Mouse (Mus musculus): ENCODE data around the gene Sfxn5. TPM values are rescaled to one million over a fixed set of nuclear protein-coding genes. Genes with fewer than 3 reads are reported as not detected.

Sfxn5 gene
- polyA plus RNA-seq, 1 experiment from 2014 or later, result 8.7 TPM

- 69% methylated on average over 5 of the region's 5 CpGs for WGBS
- no peak for DNase-seq (ENCODE audit: low spot score)
- Histone ChIP-seq H3K4me3 (no peak overlapping the region), H3K36me3 (no peaks in the 10 kb centered on the region), H3K27me3 (ENCODE audit: low read depth, poor library complexity, severe bottlenecking) (peaks cover 55% of the 10 kb centered on the region), H3K9me3 (replicated peaks) (no peaks in the 10 kb centered on the region), H3K27ac (replicated peaks) (no peak overlapping the region), H3K4me1 (peaks cover 23% of the 10 kb centered on the region)
Observed at GRCm38 (mm10) chr6:85207345-85207744, 125.9 kb downstream of the Sfxn5 start.

DNA sequence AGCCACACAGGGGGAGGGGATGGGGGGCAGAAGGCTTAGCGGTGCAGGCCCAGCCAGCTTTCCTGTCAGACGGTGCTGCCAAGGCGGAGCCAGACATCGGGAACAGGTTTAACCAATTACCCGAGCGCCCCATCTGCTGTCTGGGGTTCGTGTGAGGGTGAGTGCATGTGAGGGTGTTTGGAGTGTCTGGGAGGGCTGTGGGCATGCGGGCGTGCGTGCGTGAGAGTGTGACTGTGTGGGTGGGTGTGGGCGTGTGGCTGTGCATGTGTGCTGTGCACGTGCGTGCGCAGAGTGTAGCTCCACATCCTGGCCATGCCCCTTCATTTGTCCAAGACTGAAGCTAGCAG, 126.3 kb downstream of the Sfxn5 start:
- no peaks in the 10 kb centered on the region for H3K36me3 ChIP-seq
- no peak for DNase-seq (ENCODE audit: low spot score)

DNA sequence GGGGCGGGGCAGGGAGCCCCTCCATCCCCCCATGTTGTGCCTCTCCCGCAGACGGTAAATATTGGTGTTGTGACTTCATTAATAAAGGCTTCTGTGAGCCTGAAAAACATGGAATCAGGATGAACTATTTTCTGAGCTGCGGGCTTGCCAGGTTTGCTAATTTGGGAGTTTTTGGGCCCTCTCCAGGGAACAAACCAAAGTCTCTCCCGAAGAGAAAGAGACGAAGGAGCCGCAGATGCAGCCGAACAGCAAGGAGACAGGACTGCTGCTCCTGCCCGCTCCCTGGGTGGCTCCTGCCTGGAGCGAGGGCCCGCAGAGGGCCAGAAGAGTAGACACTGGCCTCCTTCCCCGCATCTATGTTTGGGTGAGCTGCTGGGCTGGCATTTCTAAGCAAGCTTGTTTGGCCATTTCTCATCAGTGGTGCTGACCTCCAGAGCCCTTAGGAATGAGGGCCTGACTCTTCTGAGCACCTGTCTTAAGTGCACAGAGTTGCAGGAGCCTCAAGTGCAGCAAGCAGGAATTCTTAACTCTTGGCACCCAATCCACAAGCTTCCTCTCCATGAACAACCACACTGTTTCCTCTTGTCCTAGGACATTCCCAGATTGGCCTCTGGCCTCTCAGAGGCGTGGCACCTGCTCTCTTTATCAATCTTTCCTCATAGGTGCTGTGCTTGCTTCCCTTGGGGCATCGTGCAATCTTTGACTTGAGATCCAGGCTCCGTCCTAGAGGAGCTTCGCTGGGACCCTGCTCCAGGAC, 126.9 kb downstream of the Sfxn5 start:
- peaks cover 55% of the 10 kb centered on the region for H3K27me3 ChIP-seq (ENCODE audit: low read depth, poor library complexity, severe bottlenecking)
- no peaks in the 10 kb centered on the region for H3K9me3 ChIP-seq (replicated peaks)
- no peaks in the 10 kb centered on the region for H3K36me3 ChIP-seq
- no peak overlapping the region for H3K27ac ChIP-seq (replicated peaks)
- no peak overlapping the region for H3K4me3 ChIP-seq
- H3K4me1 ChIP-seq, result peaks cover 23% of the 10 kb centered on the region
- no peak for DNase-seq (ENCODE audit: low spot score)
- WGBS, result 29% methylated on average over 16 of the region's 16 CpGs

More for the DNA sequence above, 126.3 kb downstream of the Sfxn5 start:
- Histone ChIP-seq H3K9me3 (replicated peaks) (no peaks in the 10 kb centered on the region), H3K4me1 (peaks cover 23% of the 10 kb centered on the region), H3K4me3 (no peak overlapping the region), H3K27me3 (ENCODE audit: low read depth, poor library complexity, severe bottlenecking) (peaks cover 55% of the 10 kb centered on the region), H3K27ac (replicated peaks) (no peak overlapping the region)
- WGBS, result 52% methylated on average over 15 of the region's 15 CpGs

DNA sequence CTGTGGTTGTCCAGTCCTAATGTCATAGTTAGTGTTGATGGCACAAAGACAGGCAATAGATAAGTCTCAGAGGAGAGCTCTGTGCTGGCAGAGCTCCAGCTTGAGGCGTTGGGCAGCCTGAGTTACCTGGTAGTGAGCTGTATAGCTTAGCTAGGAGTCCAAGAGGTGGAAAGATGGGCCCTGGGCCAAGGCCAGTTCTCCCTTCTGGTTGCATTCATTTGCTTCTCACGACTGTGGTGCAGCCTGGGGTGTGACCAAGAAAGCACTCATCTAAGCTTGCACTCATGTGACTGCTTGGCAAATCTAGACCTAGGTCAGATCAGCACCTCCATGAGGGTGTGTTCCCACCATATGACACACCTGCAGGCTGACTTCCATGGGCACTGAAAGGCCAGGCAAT, 135.3 kb downstream of the Sfxn5 start:
- no peak for DNase-seq (ENCODE audit: low spot score)
- 72% methylated on average over 2 of the region's 2 CpGs for WGBS

GRCm38 (mm10) chr6:85193381-85194318, 139.6 kb downstream of the Sfxn5 start:
- H3K9me3 ChIP-seq (replicated peaks), result no peaks in the 10 kb centered on the region
- peaks cover 31% of the 10 kb centered on the region for H3K4me1 ChIP-seq
- H3K27me3 ChIP-seq (ENCODE audit: low read depth, poor library complexity, severe bottlenecking), result peaks cover 97% of the 10 kb centered on the region
- 3% methylated on average over 29 of the region's 29 CpGs for WGBS
- DNase-seq (ENCODE audit: low spot score), result peak; percentile 46
- H3K36me3 ChIP-seq, result no peaks in the 10 kb centered on the region
- H3K27ac ChIP-seq (replicated peaks), result no peak overlapping the region
- H3K4me3 ChIP-seq, result peak overlapping the region; percentile 9; the same call in 1 of the 2 replicates

More for the DNA sequence above, 135.3 kb downstream of the Sfxn5 start:
- no peak overlapping the region for H3K4me3 ChIP-seq
- no peak overlapping the region for H3K27ac ChIP-seq (replicated peaks)
- H3K4me1 ChIP-seq, result peaks cover 11% of the 10 kb centered on the region
- H3K36me3 ChIP-seq, result no peaks in the 10 kb centered on the region
- H3K9me3 ChIP-seq (replicated peaks), result no peaks in the 10 kb centered on the region
- peaks cover 62% of the 10 kb centered on the region for H3K27me3 ChIP-seq (ENCODE audit: low read depth, poor library complexity, severe bottlenecking)

- no peak overlapping the region for H3K4me3 ChIP-seq
Observed at GRCm38 (mm10) chr6:85191751-85192440, 141.3 kb downstream of the Sfxn5 start.

GRCm38 (mm10) chr6:85190671-85191070, 142.6 kb downstream of the Sfxn5 start:
- peak overlapping the region; percentile 49 for H3K4me3 ChIP-seq
- no peaks in the 10 kb centered on the region for H3K9me3 ChIP-seq (replicated peaks)
- H3K36me3 ChIP-seq, result no peaks in the 10 kb centered on the region
- WGBS, result 0% methylated on average over 13 of the region's 13 CpGs
- peaks cover 100% of the 10 kb centered on the region for H3K27me3 ChIP-seq (ENCODE audit: low read depth, poor library complexity, severe bottlenecking)
- peaks cover 61% of the 10 kb centered on the region for H3K4me1 ChIP-seq
- H3K27ac ChIP-seq (replicated peaks), result no peak overlapping the region
- DNase-seq (ENCODE audit: low spot score), result peak; percentile 66

More at GRCm38 (mm10) chr6:85191751-85192440, 141.3 kb downstream of the Sfxn5 start:
- Histone ChIP-seq H3K36me3 (no peaks in the 10 kb centered on the region), H3K27ac (replicated peaks) (no peak overlapping the region), H3K9me3 (replicated peaks) (no peaks in the 10 kb centered on the region), H3K4me1 (peaks cover 49% of the 10 kb centered on the region), H3K27me3 (ENCODE audit: low read depth, poor library complexity, severe bottlenecking) (peaks cover 99% of the 10 kb centered on the region)
- WGBS, result 10% methylated on average over 9 of the region's 9 CpGs
- peak; percentile 29 for DNase-seq (ENCODE audit: low spot score)

- H3K27ac ChIP-seq (replicated peaks), result no peak overlapping the region
- peak overlapping the region; percentile 49 for H3K4me3 ChIP-seq
- H3K36me3 ChIP-seq, result no peaks in the 10 kb centered on the region
- DNase-seq (ENCODE audit: low spot score), result peak; percentile 75
- peaks cover 100% of the 10 kb centered on the region for H3K27me3 ChIP-seq (ENCODE audit: low read depth, poor library complexity, severe bottlenecking)
- under 1% methylated on average over 52 of the region's 52 CpGs for WGBS
- no peaks in the 10 kb centered on the region for H3K9me3 ChIP-seq (replicated peaks)
- H3K4me1 ChIP-seq, result peaks cover 66% of the 10 kb centered on the region
Observed at GRCm38 (mm10) chr6:85189911-85190591, 143.2 kb downstream of the Sfxn5 start.

- H3K4me1 ChIP-seq, result peaks cover 66% of the 10 kb centered on the region
- peak overlapping the region; percentile 49 for H3K4me3 ChIP-seq
- peaks cover 99% of the 10 kb centered on the region for H3K27me3 ChIP-seq (ENCODE audit: low read depth, poor library complexity, severe bottlenecking)
- no peaks in the 10 kb centered on the region for H3K36me3 ChIP-seq
- H3K9me3 ChIP-seq (replicated peaks), result no peaks in the 10 kb centered on the region
- WGBS, result 5% methylated on average over 14 of the region's 14 CpGs
- no peak overlapping the region for H3K27ac ChIP-seq (replicated peaks)
- DNase-seq (ENCODE audit: low spot score), result no peak
Observed at GRCm38 (mm10) chr6:85189361-85189760, 143.9 kb downstream of the Sfxn5 start.

DNA sequence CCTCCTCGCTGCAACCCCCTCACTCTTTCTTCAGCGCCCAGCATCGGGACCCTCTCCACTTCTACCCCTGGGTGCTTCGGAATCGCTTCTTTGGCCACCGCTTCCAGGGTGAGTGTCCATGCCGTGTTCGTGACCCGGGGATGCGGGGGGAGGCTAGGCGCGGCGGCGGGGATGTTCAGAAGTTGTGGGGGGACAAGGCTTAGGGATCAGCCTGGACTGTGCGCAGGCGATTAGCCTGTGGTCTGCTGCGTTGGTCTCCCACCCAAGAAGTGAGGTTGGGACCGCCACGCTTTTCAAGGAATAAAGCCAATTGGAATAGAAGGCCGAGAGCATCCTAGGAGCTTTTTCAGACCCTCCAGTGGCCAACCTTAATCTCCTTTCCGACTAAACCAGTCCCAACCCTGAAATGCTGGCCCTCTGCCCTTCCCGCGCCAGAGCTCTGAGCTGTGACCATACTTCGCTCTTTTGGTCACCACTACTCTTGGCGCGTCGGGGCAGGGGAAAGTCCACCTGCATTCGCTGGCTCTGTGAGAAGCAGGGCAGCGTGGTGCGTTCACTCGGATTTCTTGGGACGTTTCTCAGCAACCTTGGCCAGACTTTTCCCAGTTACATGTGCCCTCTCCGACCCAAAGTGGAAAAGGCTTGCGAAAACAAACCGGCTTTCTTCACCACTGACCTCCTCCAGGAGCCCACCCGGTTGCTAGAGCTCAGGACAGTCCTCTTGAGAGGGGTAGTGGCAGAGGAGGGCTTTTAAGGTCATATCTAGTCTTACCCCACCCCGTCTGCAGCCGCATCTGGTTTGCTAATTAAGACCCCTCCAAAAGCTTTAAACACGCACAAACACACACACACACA, 144.7 kb downstream of the Sfxn5 start:
- no peaks in the 10 kb centered on the region for H3K9me3 ChIP-seq (replicated peaks)
- H3K4me3 ChIP-seq, result peak overlapping the region; percentile 57
- H3K36me3 ChIP-seq, result no peaks in the 10 kb centered on the region
- 1% methylated on average over 39 of the region's 39 CpGs for WGBS
- peaks cover 99% of the 10 kb centered on the region for H3K27me3 ChIP-seq (ENCODE audit: low read depth, poor library complexity, severe bottlenecking)
- H3K27ac ChIP-seq (replicated peaks), result peak overlapping the region; percentile 38; the same call in 1 of the 2 replicates
- peak; percentile 63 for DNase-seq (ENCODE audit: low spot score)
- peaks cover 58% of the 10 kb centered on the region for H3K4me1 ChIP-seq
